Mouse (Mus musculus): ENCODE measurements at regions not wholly inside any gene's neighbourhood (a gene's known extent, or its start where the extent isn't known, plus 50 kb on each side); places are given as distances from the start of the nearest gene placed in this dataset.

- TF ChIP-seq CTCF (IDR thresholded peaks at IDR 0.05; ENCODE audit: extremely low read depth, insufficient read length, insufficient replicate concordance, low read depth, low read length) (no peak), POLR2A (IDR thresholded peaks at IDR 0.05; ENCODE audit: low read depth, low read length) (no peak)
These were observed 84.9 kb upstream of the Klf9 start for GRCm38 (mm10) chr19:23055916-23056805.
